Mouse (Mus musculus): Measurements from ENCODE around the gene Zfp57.
A peak's percentile ranks its signal among the peaks of the same experiment; 100 is the strongest.

Zfp57 gene

GRCm38 (mm10) chr17:37046312-37047112, 45.5 kb downstream of the Zfp57 start:
- DNase-seq: peak; percentile 75

- DNase-seq: no peak
Measured at GRCm38 (mm10) chr17:37047332-37047976, 46.5 kb downstream of the Zfp57 start.

- DNase-seq: no peak
Measured at GRCm38 (mm10) chr17:37047981-37048380, 47.0 kb downstream of the Zfp57 start.

- peak; percentile 3 for DNase-seq
Measured at GRCm38 (mm10) chr17:37048383-37048782, 47.4 kb downstream of the Zfp57 start.

- peak; percentile 62 for DNase-seq
Measured at GRCm38 (mm10) chr17:37049570-37050310, 48.8 kb downstream of the Zfp57 start.

GRCm38 (mm10) chr17:37050399-37050798, 49.4 kb downstream of the Zfp57 start:
- peak; percentile 24 for DNase-seq

GRCm38 (mm10) chr17:37050876-37051275, 49.9 kb downstream of the Zfp57 start:
- no peak for DNase-seq

- DNase-seq: no peak
Measured at GRCm38 (mm10) chr17:37051745-37052144, 50.8 kb downstream of the Zfp57 start.

- no peak for DNase-seq
Measured at GRCm38 (mm10) chr17:37056957-37057356, 56.0 kb downstream of the Zfp57 start.
